In genomic region chr2:157487733-157488175, GRCm38 (mm10) we compare ENCODE assay signal across 13 mouse cellular contexts.
DNase-seq lines count a peak whose midpoint lies in the region; ATAC-seq and TF ChIP-seq lines count a peak whose summit lies in the region.
"Had no signal": no experiment of that assay in that cellular context is flagged by ENCODE, and none has a peak within 500 bp of the region (broad histone marks: within the 10 kb centered on the region; RNA-seq: fewer than 3 reads in every experiment).

No protein-coding gene starts in this region.

- no peak for TF ChIP-seq POLR2A in kidney, adult 2 months (IDR thresholded peaks at IDR 0.05; ENCODE audit: low read depth, low read length)

- no peaks in the 10 kb centered on the region for H3K27me3 ChIP-seq in kidney, adult 2 months (replicated peaks; ENCODE audit: control insufficient read depth, insufficient read depth, low read length)
- H3K27me3 ChIP-seq in forebrain, embryonic 15.5 days: no peaks in the 10 kb centered on the region
- no peaks in the 10 kb centered on the region for H3K27me3 ChIP-seq in limb, embryonic 13.5 days
- H3K27me3 ChIP-seq in lung, postnatal 0 days (replicated peaks; ENCODE audit: insufficient read depth, low read length): no peaks in the 10 kb centered on the region

- 49% methylated on average over 12 of the region's 12 CpGs for WGBS in kidney, adult 2 months
- WGBS in forebrain, embryonic 15.5 days: 4% methylated on average over 12 of the region's 12 CpGs
- 38% methylated on average over 12 of the region's 12 CpGs for WGBS in limb, embryonic 13.5 days
- WGBS in lung, postnatal 0 days: 15% methylated on average over 12 of the region's 12 CpGs

- ATAC-seq in forebrain, embryonic 15.5 days (replicated peaks): peak; percentile 82
- ATAC-seq in limb, embryonic 13.5 days (ENCODE audit: low FRiP score, low read depth): no peak
- no peak for ATAC-seq in lung, postnatal 0 days

- peak; percentile 3 for DNase-seq in kidney, postnatal 10 days
- DNase-seq in kidney, adult 2 months: no peak
- peak; percentile 67 for DNase-seq in retina, embryonic 14.5 days (ENCODE audit: low spot score)
- no peak for DNase-seq in ovary, postnatal 14 days (ENCODE audit: low spot score)
- DNase-seq in layer of hippocampus, postnatal 36 days: no peak
- DNase-seq in lung, postnatal 0 days (ENCODE audit: low spot score): no peak
- DNase-seq: cerebellum, postnatal 36 days; lung, postnatal 10 days; right cerebral cortex, postnatal 14 days had no signal

- H3K9me3 ChIP-seq in forebrain, embryonic 15.5 days: no peaks in the 10 kb centered on the region
- no peaks in the 10 kb centered on the region for H3K9me3 ChIP-seq in limb, embryonic 13.5 days
- no peaks in the 10 kb centered on the region for H3K9me3 ChIP-seq in lung, postnatal 0 days (ENCODE audit: low read length)

- H3K36me3 ChIP-seq in kidney, adult 2 months (ENCODE audit: control insufficient read depth, insufficient read depth, low read length): no peaks in the 10 kb centered on the region
- no peaks in the 10 kb centered on the region for H3K36me3 ChIP-seq in forebrain, embryonic 15.5 days
- no peaks in the 10 kb centered on the region for H3K36me3 ChIP-seq in limb, embryonic 13.5 days
- H3K36me3 ChIP-seq in lung, postnatal 0 days (ENCODE audit: insufficient read depth, low read length): no peaks in the 10 kb centered on the region

- no peak overlapping the region for H3K4me2 ChIP-seq in forebrain, embryonic 15.5 days (replicated peaks)
- H3K4me2 ChIP-seq in limb, embryonic 13.5 days (replicated peaks): no peak overlapping the region; the same call in 1 of the 2 replicates
- no peak overlapping the region for H3K4me2 ChIP-seq in lung, postnatal 0 days (replicated peaks; ENCODE audit: low read depth, low read length)

- no peak for TF ChIP-seq EP300 in lung, postnatal 0 days (IDR thresholded peaks at IDR 0.05)

- no peak overlapping the region for H3K27ac ChIP-seq in kidney, adult 2 months (ENCODE audit: insufficient read depth, low read depth, low read length)
- peak overlapping the region; percentile 89 for H3K27ac ChIP-seq in forebrain, embryonic 15.5 days (replicated peaks)
- peak overlapping the region; percentile 6; the same call in 1 of the 2 replicates for H3K27ac ChIP-seq in limb, embryonic 13.5 days
- H3K27ac ChIP-seq in lung, postnatal 0 days (ENCODE audit: low read length): no peak overlapping the region
- H3K27ac ChIP-seq: kidney, postnatal 0 days; stomach, postnatal 0 days had no signal

- no peaks in the 10 kb centered on the region for H3K4me1 ChIP-seq in kidney, adult 2 months (ENCODE audit: control insufficient read depth, insufficient read depth, low read length)
- H3K4me1 ChIP-seq in forebrain, embryonic 15.5 days: peaks cover 21% of the 10 kb centered on the region
- peaks cover 19% of the 10 kb centered on the region for H3K4me1 ChIP-seq in limb, embryonic 13.5 days
- no peaks in the 10 kb centered on the region for H3K4me1 ChIP-seq in lung, postnatal 0 days (ENCODE audit: insufficient read depth, low read depth, low read length)

- TF ChIP-seq CTCF in kidney, adult 2 months (conservative IDR thresholded peaks at IDR 0.05; ENCODE audit: insufficient read depth, insufficient read length, low read depth, low read length): no peak
- no peak for TF ChIP-seq CTCF in lung, postnatal 0 days (IDR thresholded peaks at IDR 0.05)

- no peak overlapping the region for H3K9ac ChIP-seq in forebrain, embryonic 15.5 days (replicated peaks)
- no peak overlapping the region for H3K9ac ChIP-seq in limb, embryonic 13.5 days
- no peak overlapping the region for H3K9ac ChIP-seq in lung, postnatal 0 days (replicated peaks; ENCODE audit: low read depth)

- H3K4me3 ChIP-seq in kidney, adult 2 months (ENCODE audit: insufficient read depth, low read depth, low read length): no peak overlapping the region
- H3K4me3 ChIP-seq in forebrain, embryonic 15.5 days: no peak overlapping the region
- no peak overlapping the region for H3K4me3 ChIP-seq in limb, embryonic 13.5 days
- no peak overlapping the region for H3K4me3 ChIP-seq in lung, postnatal 0 days (ENCODE audit: low read depth, low read length)

Comparison
In these comparisons a context has a peak if more than half of its experiments do, and no peak if none do; other contexts are left out.
1. DNase-seq: peak in kidney, postnatal 10 days (single experiment) and retina, embryonic 14.5 days (single experiment); none in kidney, adult 2 months (single experiment), ovary, postnatal 14 days (single experiment), layer of hippocampus, postnatal 36 days (0 of 2) and lung, postnatal 0 days (single experiment).
2. H3K27ac ChIP-seq: peak in forebrain, embryonic 15.5 days (single experiment) and limb, embryonic 13.5 days (single experiment); none in kidney, adult 2 months (single experiment) and lung, postnatal 0 days (single experiment).